Mouse (Mus musculus): Measurements from ENCODE around the gene Amz1. TPM values are rescaled to one million over a fixed set of nuclear protein-coding genes. Genes with fewer than 3 reads are reported as not detected.

Gene Amz1
- total and polyA plus RNA-seq, 2 experiments: 0.46 to 0.93 TPM

GRCm38 (mm10) chr5:140749062-140749875 lies 25.3 kb downstream of the Amz1 start:
- Histone ChIP-seq H3K4me3 (ENCODE audit: insufficient read depth, low read depth, low read length) (no peak overlapping the region), H3K9ac (ENCODE audit: low read depth, low read length) (peak overlapping the region; percentile 1; the same call in 1 of the 2 replicates), H3K27ac (replicated peaks; ENCODE audit: insufficient read depth, low read depth, low read length) (no peak overlapping the region), H3K27me3 (ENCODE audit: control insufficient read depth, insufficient read depth, low read length) (no peaks in the 10 kb centered on the region), H3K79me2 (ENCODE audit: control insufficient read depth, insufficient read depth, low read length) (no peaks in the 10 kb centered on the region), H3K36me3 (ENCODE audit: control insufficient read depth, insufficient read depth, low read length) (no peaks in the 10 kb centered on the region), H3K4me1 (ENCODE audit: control insufficient read depth, insufficient read depth, low read length) (peaks cover 3% of the 10 kb centered on the region; the same call in 1 of the 2 replicates)
- DNase-seq (ENCODE audit: extremely low read depth, low read depth, low spot score): peak; percentile 53
- WGBS: 15% methylated on average over 12 of the region's 12 CpGs
- TF ChIP-seq POLR2A (IDR thresholded peaks at IDR 0.05; ENCODE audit: extremely low read depth, insufficient read depth, low read length): no peak
- TF ChIP-seq CTCF (IDR thresholded peaks at IDR 0.05; ENCODE audit: low read depth, low read length): peak; percentile 93

- no peak overlapping the region for H3K4me3 ChIP-seq (ENCODE audit: insufficient read depth, low read depth, low read length)
- no peak overlapping the region for H3K9ac ChIP-seq (ENCODE audit: low read depth, low read length)
- TF ChIP-seq POLR2A (IDR thresholded peaks at IDR 0.05; ENCODE audit: extremely low read depth, insufficient read depth, low read length) (no peak), CTCF (IDR thresholded peaks at IDR 0.05; ENCODE audit: low read depth, low read length) (peak; percentile 55)
- H3K36me3 ChIP-seq (ENCODE audit: control insufficient read depth, insufficient read depth, low read length): no peaks in the 10 kb centered on the region
- peaks cover 3% of the 10 kb centered on the region; the same call in 1 of the 2 replicates for H3K4me1 ChIP-seq (ENCODE audit: control insufficient read depth, insufficient read depth, low read length)
- H3K27ac ChIP-seq (replicated peaks; ENCODE audit: insufficient read depth, low read depth, low read length): no peak overlapping the region
- H3K27me3 ChIP-seq (ENCODE audit: control insufficient read depth, insufficient read depth, low read length): no peaks in the 10 kb centered on the region
- H3K79me2 ChIP-seq (ENCODE audit: control insufficient read depth, insufficient read depth, low read length): no peaks in the 10 kb centered on the region
- WGBS: 2% methylated on average over 1 of the region's 2 CpGs
- DNase-seq (ENCODE audit: extremely low read depth, low read depth, low spot score): no peak
These were observed 27.0 kb downstream of the Amz1 start for GRCm38 (mm10) chr5:140750925-140751324.

- Histone ChIP-seq H3K4me1 (ENCODE audit: control insufficient read depth, insufficient read depth, low read length) (peaks cover 3% of the 10 kb centered on the region; the same call in 1 of the 2 replicates), H3K9ac (ENCODE audit: low read depth, low read length) (no peak overlapping the region), H3K4me3 (ENCODE audit: insufficient read depth, low read depth, low read length) (no peak overlapping the region), H3K36me3 (ENCODE audit: control insufficient read depth, insufficient read depth, low read length) (no peaks in the 10 kb centered on the region), H3K79me2 (ENCODE audit: control insufficient read depth, insufficient read depth, low read length) (no peaks in the 10 kb centered on the region), H3K27ac (replicated peaks; ENCODE audit: insufficient read depth, low read depth, low read length) (no peak overlapping the region), H3K27me3 (ENCODE audit: control insufficient read depth, insufficient read depth, low read length) (no peaks in the 10 kb centered on the region)
- TF ChIP-seq CTCF (IDR thresholded peaks at IDR 0.05; ENCODE audit: low read depth, low read length): no peak
- TF ChIP-seq POLR2A (IDR thresholded peaks at IDR 0.05; ENCODE audit: extremely low read depth, insufficient read depth, low read length): no peak
- WGBS: 96% methylated on average over 15 of the region's 15 CpGs
- DNase-seq (ENCODE audit: extremely low read depth, low read depth, low spot score): no peak
These were observed 28.1 kb downstream of the Amz1 start for GRCm38 (mm10) chr5:140752041-140752440.

GRCm38 (mm10) chr5:140752639-140753038 lies 28.7 kb downstream of the Amz1 start:
- Histone ChIP-seq H3K9ac (ENCODE audit: low read depth, low read length) (no peak overlapping the region), H3K27me3 (ENCODE audit: control insufficient read depth, insufficient read depth, low read length) (no peaks in the 10 kb centered on the region), H3K4me3 (ENCODE audit: insufficient read depth, low read depth, low read length) (no peak overlapping the region), H3K79me2 (ENCODE audit: control insufficient read depth, insufficient read depth, low read length) (no peaks in the 10 kb centered on the region), H3K27ac (replicated peaks; ENCODE audit: insufficient read depth, low read depth, low read length) (no peak overlapping the region), H3K4me1 (ENCODE audit: control insufficient read depth, insufficient read depth, low read length) (peaks cover 3% of the 10 kb centered on the region; the same call in 1 of the 2 replicates), H3K36me3 (ENCODE audit: control insufficient read depth, insufficient read depth, low read length) (peaks cover 3% of the 10 kb centered on the region; the same call in 1 of the 2 replicates)
- TF ChIP-seq POLR2A (IDR thresholded peaks at IDR 0.05; ENCODE audit: extremely low read depth, insufficient read depth, low read length) (no peak), CTCF (IDR thresholded peaks at IDR 0.05; ENCODE audit: low read depth, low read length) (peak; percentile 62)
- WGBS: 97% methylated on average over 3 of the region's 3 CpGs
- DNase-seq (ENCODE audit: extremely low read depth, low read depth, low spot score): no peak

- peaks cover 3% of the 10 kb centered on the region; the same call in 1 of the 2 replicates for H3K4me1 ChIP-seq (ENCODE audit: control insufficient read depth, insufficient read depth, low read length)
- H3K79me2 ChIP-seq (ENCODE audit: control insufficient read depth, insufficient read depth, low read length): no peaks in the 10 kb centered on the region
- H3K27ac ChIP-seq (replicated peaks; ENCODE audit: insufficient read depth, low read depth, low read length): no peak overlapping the region
- TF ChIP-seq CTCF (IDR thresholded peaks at IDR 0.05; ENCODE audit: low read depth, low read length) (no peak), POLR2A (IDR thresholded peaks at IDR 0.05; ENCODE audit: extremely low read depth, insufficient read depth, low read length) (no peak)
- WGBS: 70% methylated on average over 5 of the region's 5 CpGs
- no peak overlapping the region for H3K9ac ChIP-seq (ENCODE audit: low read depth, low read length)
- H3K36me3 ChIP-seq (ENCODE audit: control insufficient read depth, insufficient read depth, low read length): peaks cover 4% of the 10 kb centered on the region; the same call in 1 of the 2 replicates
- H3K27me3 ChIP-seq (ENCODE audit: control insufficient read depth, insufficient read depth, low read length): no peaks in the 10 kb centered on the region
- no peak overlapping the region for H3K4me3 ChIP-seq (ENCODE audit: insufficient read depth, low read depth, low read length)
- DNase-seq (ENCODE audit: extremely low read depth, low read depth, low spot score): no peak
These were observed 29.3 kb downstream of the Amz1 start for GRCm38 (mm10) chr5:140753223-140753622.

- 91% methylated on average over 8 of the region's 8 CpGs for WGBS
- Histone ChIP-seq H3K36me3 (ENCODE audit: control insufficient read depth, insufficient read depth, low read length) (peaks cover 18% of the 10 kb centered on the region), H3K4me3 (ENCODE audit: insufficient read depth, low read depth, low read length) (no peak overlapping the region), H3K27ac (replicated peaks; ENCODE audit: insufficient read depth, low read depth, low read length) (no peak overlapping the region), H3K4me1 (ENCODE audit: control insufficient read depth, insufficient read depth, low read length) (no peaks in the 10 kb centered on the region), H3K27me3 (ENCODE audit: control insufficient read depth, insufficient read depth, low read length) (no peaks in the 10 kb centered on the region), H3K79me2 (ENCODE audit: control insufficient read depth, insufficient read depth, low read length) (no peaks in the 10 kb centered on the region), H3K9ac (ENCODE audit: low read depth, low read length) (no peak overlapping the region)
- no peak for DNase-seq (ENCODE audit: extremely low read depth, low read depth, low spot score)
- no peak for TF ChIP-seq POLR2A (IDR thresholded peaks at IDR 0.05; ENCODE audit: extremely low read depth, insufficient read depth, low read length)
- TF ChIP-seq CTCF (IDR thresholded peaks at IDR 0.05; ENCODE audit: low read depth, low read length): no peak
These were observed 34.9 kb downstream of the Amz1 start for GRCm38 (mm10) chr5:140758864-140759263.
